Mouse (Mus musculus): ENCODE measurements around the gene Bckdha. TPM values are rescaled to one million over a fixed set of nuclear protein-coding genes. Genes with fewer than 3 reads are reported as not detected.

Bckdha gene
- polyA plus RNA-seq, 1 experiment from 2014 or later, result 96.3 TPM

DNA sequence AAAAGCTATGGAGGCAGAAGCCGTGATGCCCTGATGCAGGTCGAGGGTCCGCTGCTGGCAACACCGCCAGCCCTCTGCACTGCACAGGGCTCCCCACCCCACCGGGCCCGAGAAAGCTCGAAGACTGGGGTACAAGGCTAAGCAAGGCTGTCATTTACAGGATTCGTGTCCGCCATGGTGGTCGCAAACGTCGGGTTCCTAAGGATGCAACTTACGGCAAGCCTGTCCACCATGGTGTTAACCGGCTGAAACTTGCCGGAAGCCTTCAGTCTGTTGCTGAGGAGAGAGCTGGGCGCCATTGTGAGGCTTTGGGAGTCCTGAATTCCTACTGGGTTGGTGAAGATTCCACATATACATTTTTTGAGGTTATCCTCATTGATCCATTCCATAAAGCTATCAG lies 57.4 kb downstream of the Bckdha start:
- no peak overlapping the region for H3K9ac ChIP-seq (ENCODE audit: low read depth, low read length)
- H3K4me2 ChIP-seq (ENCODE audit: low read length), result no peak overlapping the region
- no peak overlapping the region for H3K4me3 ChIP-seq (replicated peaks; ENCODE audit: low read depth, low read length)
- DNase-seq (ENCODE audit: low spot score) (no peak), ATAC-seq (replicated peaks; ENCODE audit: low FRiP score, low read depth) (no peak)
- H3K9me3 ChIP-seq (replicated peaks; ENCODE audit: low read length), result no peaks in the 10 kb centered on the region
- no peaks in the 10 kb centered on the region for H3K36me3 ChIP-seq (ENCODE audit: insufficient read depth, low read length)
- 91% methylated on average over 16 of the region's 16 CpGs for WGBS
- H3K27ac ChIP-seq, result no peak overlapping the region
- TF ChIP-seq CTCF (IDR thresholded peaks at IDR 0.05; ENCODE audit: low read depth), result no peak
- no peaks in the 10 kb centered on the region for H3K4me1 ChIP-seq (replicated peaks; ENCODE audit: insufficient read depth, low read length)
- H3K27me3 ChIP-seq (ENCODE audit: insufficient read depth, low read length), result no peaks in the 10 kb centered on the region

- TF ChIP-seq CTCF (IDR thresholded peaks at IDR 0.05; ENCODE audit: low read depth), result no peak
- Histone ChIP-seq H3K9ac (ENCODE audit: low read depth, low read length) (no peak overlapping the region), H3K36me3 (ENCODE audit: insufficient read depth, low read length) (no peaks in the 10 kb centered on the region), H3K27ac (no peak overlapping the region), H3K4me1 (replicated peaks; ENCODE audit: insufficient read depth, low read length) (no peaks in the 10 kb centered on the region), H3K27me3 (ENCODE audit: insufficient read depth, low read length) (no peaks in the 10 kb centered on the region), H3K9me3 (replicated peaks; ENCODE audit: low read length) (no peaks in the 10 kb centered on the region), H3K4me2 (ENCODE audit: low read length) (no peak overlapping the region), H3K4me3 (replicated peaks; ENCODE audit: low read depth, low read length) (no peak overlapping the region)
- ATAC-seq (replicated peaks; ENCODE audit: low FRiP score, low read depth), result no peak
- 84% methylated on average over 11 of the region's 11 CpGs for WGBS
- no peak for DNase-seq (ENCODE audit: low spot score)
Measured at GRCm38 (mm10) chr7:25600666-25601065, 58.1 kb downstream of the Bckdha start.

DNA sequence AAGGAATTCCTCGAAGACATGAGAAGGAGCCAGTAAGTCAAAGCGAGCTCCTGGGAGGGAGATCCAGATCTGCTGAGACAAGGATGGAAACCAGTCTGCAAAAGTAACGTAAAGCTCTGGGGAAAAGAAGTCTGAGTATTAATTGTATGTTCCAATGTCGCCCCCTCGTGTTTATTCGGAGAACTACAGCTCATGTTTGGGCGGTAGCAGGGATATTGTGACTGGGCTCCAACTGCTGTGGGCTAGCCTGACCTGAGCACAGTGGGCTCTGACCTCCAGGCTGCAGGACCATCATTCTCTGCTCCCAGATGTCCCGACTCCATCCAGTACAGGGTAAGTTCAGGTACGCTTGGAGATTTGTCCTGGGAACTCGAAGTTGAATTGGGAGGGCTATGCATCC lies 59.1 kb downstream of the Bckdha start:
- TF ChIP-seq CTCF (IDR thresholded peaks at IDR 0.05; ENCODE audit: low read depth), result peak; percentile 89
- no peaks in the 10 kb centered on the region for H3K36me3 ChIP-seq (ENCODE audit: insufficient read depth, low read length)
- 15% methylated on average over 10 of the region's 10 CpGs for WGBS
- no peaks in the 10 kb centered on the region for H3K27me3 ChIP-seq (ENCODE audit: insufficient read depth, low read length)
- H3K27ac ChIP-seq, result no peak overlapping the region
- ATAC-seq (replicated peaks; ENCODE audit: low FRiP score, low read depth), result peak; percentile 43; the same call in 1 of the 2 replicates
- no peak overlapping the region for H3K9ac ChIP-seq (ENCODE audit: low read depth, low read length)
- H3K4me3 ChIP-seq (replicated peaks; ENCODE audit: low read depth, low read length), result no peak overlapping the region
- H3K4me1 ChIP-seq (replicated peaks; ENCODE audit: insufficient read depth, low read length), result no peaks in the 10 kb centered on the region
- H3K9me3 ChIP-seq (replicated peaks; ENCODE audit: low read length), result no peaks in the 10 kb centered on the region
- no peak overlapping the region for H3K4me2 ChIP-seq (ENCODE audit: low read length)
- DNase-seq (ENCODE audit: low spot score), result peak; percentile 91

DNA sequence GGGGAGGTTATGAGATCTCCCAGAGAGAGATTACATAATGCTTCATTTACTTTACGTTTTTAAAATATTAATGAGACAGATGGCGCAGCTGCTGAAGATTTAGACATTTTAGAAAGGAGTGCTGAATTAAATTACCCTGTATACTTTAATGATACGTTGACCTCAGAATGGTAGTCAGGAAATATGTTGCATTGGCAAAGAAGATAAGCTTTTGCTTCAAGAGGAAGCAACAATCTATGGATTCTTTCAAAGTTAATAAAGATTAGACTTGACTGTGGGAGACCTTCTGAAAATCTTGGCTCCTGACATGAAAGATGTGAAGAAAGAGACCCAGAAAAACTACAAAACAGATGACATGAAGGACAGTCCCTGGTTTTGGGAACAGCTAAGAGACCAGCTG lies 64.9 kb downstream of the Bckdha start:
- Histone ChIP-seq H3K36me3 (ENCODE audit: insufficient read depth, low read length) (no peaks in the 10 kb centered on the region), H3K9ac (ENCODE audit: low read depth, low read length) (no peak overlapping the region), H3K9me3 (replicated peaks; ENCODE audit: low read length) (no peaks in the 10 kb centered on the region), H3K4me3 (replicated peaks; ENCODE audit: low read depth, low read length) (no peak overlapping the region), H3K27ac (no peak overlapping the region), H3K27me3 (ENCODE audit: insufficient read depth, low read length) (no peaks in the 10 kb centered on the region), H3K4me1 (replicated peaks; ENCODE audit: insufficient read depth, low read length) (no peaks in the 10 kb centered on the region), H3K4me2 (ENCODE audit: low read length) (no peak overlapping the region)
- TF ChIP-seq CTCF (IDR thresholded peaks at IDR 0.05; ENCODE audit: low read depth), result no peak
- WGBS, result 74% methylated on average over 3 of the region's 3 CpGs
- ATAC-seq (replicated peaks; ENCODE audit: low FRiP score, low read depth), result no peak
- DNase-seq (ENCODE audit: low spot score), result no peak

DNA sequence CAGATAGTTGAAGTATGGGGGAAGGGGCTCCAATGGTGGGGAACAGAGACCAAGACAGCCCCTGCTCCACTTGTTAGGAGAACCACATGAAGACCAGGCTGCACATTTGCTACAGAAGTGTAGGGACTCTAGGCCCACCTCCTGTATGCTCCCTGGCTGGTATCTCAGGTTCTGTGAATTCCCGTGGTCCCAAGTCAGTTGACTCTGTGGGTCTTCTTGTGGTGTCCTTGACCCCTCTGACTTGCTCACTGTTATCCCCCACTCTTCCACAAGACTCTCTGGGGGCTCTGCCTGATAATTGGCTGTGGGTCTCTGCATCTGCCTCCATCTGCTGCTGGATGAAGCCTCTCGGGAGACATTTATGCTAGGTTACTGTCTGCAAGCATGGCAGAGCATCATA lies 67.6 kb downstream of the Bckdha start:
- DNase-seq (ENCODE audit: low spot score), result no peak
- Histone ChIP-seq H3K27me3 (ENCODE audit: insufficient read depth, low read length) (no peaks in the 10 kb centered on the region), H3K36me3 (ENCODE audit: insufficient read depth, low read length) (no peaks in the 10 kb centered on the region), H3K4me1 (replicated peaks; ENCODE audit: insufficient read depth, low read length) (no peaks in the 10 kb centered on the region), H3K4me2 (ENCODE audit: low read length) (no peak overlapping the region), H3K4me3 (replicated peaks; ENCODE audit: low read depth, low read length) (no peak overlapping the region), H3K9ac (ENCODE audit: low read depth, low read length) (no peak overlapping the region), H3K9me3 (replicated peaks; ENCODE audit: low read length) (no peaks in the 10 kb centered on the region), H3K27ac (no peak overlapping the region)
- no peak for ATAC-seq (replicated peaks; ENCODE audit: low FRiP score, low read depth)
- no peak for TF ChIP-seq CTCF (IDR thresholded peaks at IDR 0.05; ENCODE audit: low read depth)
- 92% methylated on average over 2 of the region's 2 CpGs for WGBS

DNA sequence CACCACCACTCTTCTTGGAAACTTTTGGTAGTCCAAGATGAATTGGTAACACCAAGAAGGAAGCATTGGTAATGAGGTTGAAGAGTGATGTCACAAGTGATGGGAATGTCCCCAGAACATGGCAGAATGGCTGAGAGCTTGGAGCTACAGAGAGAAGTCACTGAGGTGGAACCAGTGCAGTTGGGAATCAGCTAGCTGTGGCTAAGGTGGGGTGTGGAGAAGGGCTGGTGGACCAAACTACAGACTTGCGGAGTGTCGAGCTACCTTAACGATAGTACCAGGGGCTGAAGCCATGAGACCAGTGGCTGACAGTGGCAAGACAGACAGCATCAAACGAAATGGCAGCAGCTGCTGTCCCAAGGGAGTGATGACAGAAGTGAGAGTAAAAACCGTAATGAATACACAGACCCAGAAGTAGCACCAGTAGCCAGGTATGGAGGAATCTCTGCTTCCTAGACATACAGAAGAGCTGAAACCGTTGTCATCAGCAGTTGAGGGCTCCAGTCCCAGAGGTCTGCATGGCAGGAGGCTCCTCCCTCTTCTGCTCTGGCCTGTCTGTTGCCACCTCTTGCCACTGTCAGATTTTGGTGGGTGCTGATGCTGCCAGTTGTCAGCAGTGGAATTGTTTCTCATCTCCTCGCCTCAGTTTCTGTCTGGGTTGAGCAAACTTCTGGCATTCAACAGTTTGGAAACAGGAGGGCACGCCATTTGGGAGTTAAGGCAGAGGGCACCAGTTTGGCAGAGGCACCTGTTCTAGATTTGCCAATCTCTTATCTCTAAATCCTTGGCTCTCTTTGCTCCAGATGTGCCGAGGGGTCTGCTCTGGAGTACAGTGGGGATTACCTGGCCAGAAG lies 73.2 kb downstream of the Bckdha start:
- no peak for ATAC-seq (replicated peaks; ENCODE audit: low FRiP score, low read depth)
- WGBS, result 81% methylated on average over 9 of the region's 9 CpGs

More for the DNA sequence above, 73.2 kb downstream of the Bckdha start:
- H3K9me3 ChIP-seq (replicated peaks; ENCODE audit: low read length), result no peaks in the 10 kb centered on the region
- H3K9ac ChIP-seq (ENCODE audit: low read depth, low read length), result no peak overlapping the region
- no peak overlapping the region for H3K4me2 ChIP-seq (ENCODE audit: low read length)
- TF ChIP-seq CTCF (IDR thresholded peaks at IDR 0.05; ENCODE audit: low read depth), result no peak
- no peaks in the 10 kb centered on the region for H3K27me3 ChIP-seq (ENCODE audit: insufficient read depth, low read length)
- DNase-seq (ENCODE audit: low spot score), result no peak
- H3K4me3 ChIP-seq (replicated peaks; ENCODE audit: low read depth, low read length), result no peak overlapping the region
- no peaks in the 10 kb centered on the region for H3K4me1 ChIP-seq (replicated peaks; ENCODE audit: insufficient read depth, low read length)
- H3K36me3 ChIP-seq (ENCODE audit: insufficient read depth, low read length), result no peaks in the 10 kb centered on the region
- H3K27ac ChIP-seq, result no peak overlapping the region

All from kidney, postnatal 0 days (tissue).